9 mouse cellular contexts compared by ENCODE assay signal in genomic region chr7:45465112-45465511, GRCm38 (mm10). TPM values are rescaled to one million over a fixed set of nuclear protein-coding genes. Genes with fewer than 3 reads are reported as not detected.
DNase-seq lines count a peak whose midpoint lies in the region; ATAC-seq and TF ChIP-seq lines count a peak whose summit lies in the region.
"Had no signal": no experiment of that assay in that cellular context is flagged by ENCODE, and none has a peak within 500 bp of the region (broad histone marks: within the 10 kb centered on the region; RNA-seq: fewer than 3 reads in every experiment).

No protein-coding gene starts in this region.

- no peak overlapping the region for H3K4me3 ChIP-seq in forebrain, embryonic 11.5 days (ENCODE audit: low read depth, low read length)
- no peak overlapping the region for H3K4me3 ChIP-seq in forebrain, postnatal 0 days (ENCODE audit: low read depth, low read length)
- H3K4me3 ChIP-seq in neural tube, embryonic 12.5 days = 0 out of 2 replicates have a peak overlapping the region, but pooled peaks have one; percentile 91
- H3K4me3 ChIP-seq in limb, embryonic 13.5 days = peak overlapping the region; percentile 85; the same call in 1 of the 2 replicates
- peak overlapping the region; percentile 79; the same call in 1 of the 2 replicates for H3K4me3 ChIP-seq in neural tube, embryonic 15.5 days (replicated peaks)

- no peak for ATAC-seq in forebrain, embryonic 11.5 days (replicated peaks; ENCODE audit: low FRiP score)
- no peak for ATAC-seq in forebrain, postnatal 0 days
- no peak for ATAC-seq in neural tube, embryonic 12.5 days (ENCODE audit: low FRiP score, low read depth)
- ATAC-seq in limb, embryonic 13.5 days (ENCODE audit: low FRiP score, low read depth) = no peak
- no peak for ATAC-seq in neural tube, embryonic 15.5 days (ENCODE audit: low FRiP score)

- peaks cover 16% of the 10 kb centered on the region for H3K4me1 ChIP-seq in forebrain, embryonic 11.5 days (replicated peaks; ENCODE audit: control insufficient read depth, insufficient read depth, low read length)
- H3K4me1 ChIP-seq in forebrain, postnatal 0 days (ENCODE audit: insufficient read depth) = peaks cover 22% of the 10 kb centered on the region
- H3K4me1 ChIP-seq in neural tube, embryonic 12.5 days = peaks cover 34% of the 10 kb centered on the region
- peaks cover 31% of the 10 kb centered on the region for H3K4me1 ChIP-seq in limb, embryonic 13.5 days
- peaks cover 53% of the 10 kb centered on the region for H3K4me1 ChIP-seq in neural tube, embryonic 15.5 days

- DNase-seq in forebrain, embryonic 11.5 days (ENCODE audit: low spot score) = no peak
- DNase-seq in forebrain, postnatal 0 days = no peak
- no peak for DNase-seq in neural tube, embryonic 10.5 days (ENCODE audit: extremely low spot score, low spot score)
- DNase-seq in ovary, postnatal 10 days (ENCODE audit: low spot score) = no peak
- DNase-seq in urinary bladder, postnatal 36 days (ENCODE audit: low spot score in 2 of 2) = no peak

- no peaks in the 10 kb centered on the region for H3K27me3 ChIP-seq in forebrain, embryonic 11.5 days (ENCODE audit: control insufficient read depth, insufficient read depth, low read length)
- no peaks in the 10 kb centered on the region for H3K27me3 ChIP-seq in forebrain, postnatal 0 days (ENCODE audit: insufficient read depth, low read length)
- H3K27me3 ChIP-seq in neural tube, embryonic 12.5 days (replicated peaks) = no peaks in the 10 kb centered on the region
- H3K27me3 ChIP-seq in limb, embryonic 13.5 days = no peaks in the 10 kb centered on the region
- H3K27me3 ChIP-seq in neural tube, embryonic 15.5 days (replicated peaks) = no peaks in the 10 kb centered on the region

- WGBS in forebrain, embryonic 11.5 days = 95% methylated on average over 12 of the region's 12 CpGs
- WGBS in forebrain, postnatal 0 days = 96% methylated on average over 12 of the region's 12 CpGs
- 96% methylated on average over 12 of the region's 12 CpGs for WGBS in neural tube, embryonic 12.5 days
- WGBS in limb, embryonic 13.5 days = 96% methylated on average over 12 of the region's 12 CpGs
- whole genome bisulfite sequencing in neural tube, embryonic 15.5 days = 97% methylated on average over 12 of the region's 12 CpGs

- no peak overlapping the region for H3K27ac ChIP-seq in forebrain, embryonic 11.5 days (ENCODE audit: low read depth, low read length)
- H3K27ac ChIP-seq in forebrain, postnatal 0 days (ENCODE audit: low read depth, low read length) = no peak overlapping the region
- H3K27ac ChIP-seq in neural tube, embryonic 12.5 days = no peak overlapping the region
- H3K27ac ChIP-seq in limb, embryonic 13.5 days = no peak overlapping the region
- no peak overlapping the region for H3K27ac ChIP-seq in neural tube, embryonic 15.5 days (replicated peaks)

- H3K9me3 ChIP-seq in forebrain, embryonic 11.5 days (ENCODE audit: control insufficient read depth, low read length) = no peaks in the 10 kb centered on the region
- no peaks in the 10 kb centered on the region for H3K9me3 ChIP-seq in forebrain, postnatal 0 days (ENCODE audit: low read length)
- no peaks in the 10 kb centered on the region for H3K9me3 ChIP-seq in neural tube, embryonic 12.5 days
- no peaks in the 10 kb centered on the region for H3K9me3 ChIP-seq in limb, embryonic 13.5 days
- H3K9me3 ChIP-seq in neural tube, embryonic 15.5 days (replicated peaks) = no peaks in the 10 kb centered on the region

- no peak overlapping the region for H3K9ac ChIP-seq in forebrain, embryonic 11.5 days (ENCODE audit: low read length)
- no peak overlapping the region for H3K9ac ChIP-seq in forebrain, postnatal 0 days
- H3K9ac ChIP-seq in neural tube, embryonic 12.5 days = no peak overlapping the region
- peak overlapping the region; percentile 83 for H3K9ac ChIP-seq in limb, embryonic 13.5 days
- H3K9ac ChIP-seq in neural tube, embryonic 15.5 days (replicated peaks) = no peak overlapping the region

- H3K36me3 ChIP-seq in forebrain, embryonic 11.5 days (ENCODE audit: control insufficient read depth, insufficient read depth, low read length) = peaks cover 7% of the 10 kb centered on the region; the same call in 1 of the 2 replicates
- H3K36me3 ChIP-seq in forebrain, postnatal 0 days (ENCODE audit: insufficient read depth) = peaks cover 32% of the 10 kb centered on the region
- H3K36me3 ChIP-seq in neural tube, embryonic 12.5 days = peaks cover 34% of the 10 kb centered on the region
- H3K36me3 ChIP-seq in limb, embryonic 13.5 days = peaks cover 41% of the 10 kb centered on the region
- H3K36me3 ChIP-seq in neural tube, embryonic 15.5 days = peaks cover 30% of the 10 kb centered on the region

- TF ChIP-seq CTCF in forebrain, postnatal 0 days (IDR thresholded peaks at IDR 0.05; ENCODE audit: low read depth) = no peak

- H3K4me2 ChIP-seq in forebrain, embryonic 11.5 days (ENCODE audit: low read depth, low read length, severe bottlenecking) = 0 out of 2 replicates have a peak overlapping the region, but pooled peaks have one; percentile 84
- no peak overlapping the region for H3K4me2 ChIP-seq in forebrain, postnatal 0 days (ENCODE audit: low read depth)
- H3K4me2 ChIP-seq in neural tube, embryonic 12.5 days (replicated peaks) = peak overlapping the region; percentile 77
- H3K4me2 ChIP-seq in limb, embryonic 13.5 days (replicated peaks) = peak overlapping the region; percentile 70; the same call in 1 of the 2 replicates
- peak overlapping the region; percentile 96 for H3K4me2 ChIP-seq in neural tube, embryonic 15.5 days

RNA-seq across cellular contexts. Expression of gene Bax, which starts 1.6 kb away (rescaled TPM):
- polyA plus RNA-seq in forebrain, embryonic 11.5 days (2014; fragmentation: Nextera tagmentation; extraction: Ambion mirVana) = 192 and 202 TPM in 2 replicates
- total RNA-seq in forebrain, postnatal 0 days (2014; rRNA removed) = 120 and 127 TPM in 2 replicates
- polyA plus RNA-seq in forebrain, postnatal 0 days (2015; fragmentation: Nextera tagmentation; extraction: Ambion mirVana) = 276 and 297 TPM in 2 replicates
- polyA plus RNA-seq in neural tube, embryonic 12.5 days (2016; fragmentation: Nextera tagmentation; extraction: Ambion mirVana) = 262 and 276 TPM in 2 replicates
- 167 and 170 TPM in 2 replicates for polyA plus RNA-seq in limb, embryonic 13.5 days (2015; fragmentation: Nextera tagmentation; extraction: Ambion mirVana)
- polyA plus RNA-seq in neural tube, embryonic 15.5 days (2015; fragmentation: Nextera tagmentation; extraction: Ambion mirVana) = 224 and 236 TPM in 2 replicates

RNA-seq across cellular contexts. Expression of gene Ftl1, which starts 5.4 kb away (rescaled TPM):
- 4,947 and 5,145 TPM in 2 replicates for polyA plus RNA-seq in forebrain, embryonic 11.5 days (2014; fragmentation: Nextera tagmentation; extraction: Ambion mirVana)
- 2,541 and 3,015 TPM in 2 replicates for total RNA-seq in forebrain, postnatal 0 days (2014; rRNA removed)
- 5,542 and 6,210 TPM in 2 replicates for polyA plus RNA-seq in forebrain, postnatal 0 days (2015; fragmentation: Nextera tagmentation; extraction: Ambion mirVana)
- 5,746 and 6,117 TPM in 2 replicates for polyA plus RNA-seq in neural tube, embryonic 12.5 days (2016; fragmentation: Nextera tagmentation; extraction: Ambion mirVana)
- polyA plus RNA-seq in limb, embryonic 13.5 days (2015; fragmentation: Nextera tagmentation; extraction: Ambion mirVana) = 5,430 and 5,479 TPM in 2 replicates
- polyA plus RNA-seq in neural tube, embryonic 15.5 days (2015; fragmentation: Nextera tagmentation; extraction: Ambion mirVana) = 4,883 and 5,335 TPM in 2 replicates

RNA-seq across cellular contexts. Expression of gene Tulp2, which starts 16.6 kb away (rescaled TPM):
- polyA plus RNA-seq in forebrain, embryonic 11.5 days (2014; fragmentation: Nextera tagmentation; extraction: Ambion mirVana) = 0.13 and 0.29 TPM in 2 replicates
- total RNA-seq in forebrain, postnatal 0 days (2014; rRNA removed) = 0.19 and 0.46 TPM in 2 replicates
- polyA plus RNA-seq in forebrain, postnatal 0 days (2015; fragmentation: Nextera tagmentation; extraction: Ambion mirVana) = 0.07 and 0.25 TPM in 2 replicates
- 0.41 and 0.60 TPM in 2 replicates for polyA plus RNA-seq in neural tube, embryonic 12.5 days (2016; fragmentation: Nextera tagmentation; extraction: Ambion mirVana)
- polyA plus RNA-seq in limb, embryonic 13.5 days (2015; fragmentation: Nextera tagmentation; extraction: Ambion mirVana) = 1.0 and 1.2 TPM in 2 replicates
- 0.15 and 0.59 TPM in 2 replicates for polyA plus RNA-seq in neural tube, embryonic 15.5 days (2015; fragmentation: Nextera tagmentation; extraction: Ambion mirVana)

RNA-seq across cellular contexts. Expression of gene Gm45808, which starts 21.5 kb away (rescaled TPM):
- polyA plus RNA-seq in forebrain, embryonic 11.5 days (2014; fragmentation: Nextera tagmentation; extraction: Ambion mirVana) = not detected in 2 replicates
- not detected in 2 replicates for total RNA-seq in forebrain, postnatal 0 days (2014; rRNA removed)
- polyA plus RNA-seq in forebrain, postnatal 0 days (2015; fragmentation: Nextera tagmentation; extraction: Ambion mirVana) = not detected in 2 replicates
- polyA plus RNA-seq in neural tube, embryonic 12.5 days (2016; fragmentation: Nextera tagmentation; extraction: Ambion mirVana) = not detected in 2 replicates
- not detected in 2 replicates for polyA plus RNA-seq in limb, embryonic 13.5 days (2015; fragmentation: Nextera tagmentation; extraction: Ambion mirVana)
- polyA plus RNA-seq in neural tube, embryonic 15.5 days (2015; fragmentation: Nextera tagmentation; extraction: Ambion mirVana) = not detected in 2 replicates
- polyA plus RNA-seq: heart, embryonic 16.5 days had no signal

RNA-seq across cellular contexts. Expression of gene Dhdh, which starts 23.5 kb away (rescaled TPM):
- 4.3 and 4.6 TPM in 2 replicates for polyA plus RNA-seq in forebrain, embryonic 11.5 days (2014; fragmentation: Nextera tagmentation; extraction: Ambion mirVana)
- 3.5 and 4.9 TPM in 2 replicates for total RNA-seq in forebrain, postnatal 0 days (2014; rRNA removed)
- polyA plus RNA-seq in forebrain, postnatal 0 days (2015; fragmentation: Nextera tagmentation; extraction: Ambion mirVana) = 1.9 and 3.6 TPM in 2 replicates
- 2.3 and 2.8 TPM in 2 replicates for polyA plus RNA-seq in neural tube, embryonic 12.5 days (2016; fragmentation: Nextera tagmentation; extraction: Ambion mirVana)
- 2.9 and 4.0 TPM in 2 replicates for polyA plus RNA-seq in limb, embryonic 13.5 days (2015; fragmentation: Nextera tagmentation; extraction: Ambion mirVana)
- 4.2 and 4.8 TPM in 2 replicates for polyA plus RNA-seq in neural tube, embryonic 15.5 days (2015; fragmentation: Nextera tagmentation; extraction: Ambion mirVana)

Comparison
In these comparisons a context has a peak if more than half of its experiments do, and no peak if none do; other contexts are left out.
1. H3K4me3 ChIP-seq: peak in neural tube, embryonic 12.5 days (single experiment), limb, embryonic 13.5 days (single experiment) and neural tube, embryonic 15.5 days (single experiment); none in forebrain, embryonic 11.5 days (single experiment) and forebrain, postnatal 0 days (single experiment).